Mouse (Mus musculus): ENCODE results near the gene Eif3k.

DNA sequence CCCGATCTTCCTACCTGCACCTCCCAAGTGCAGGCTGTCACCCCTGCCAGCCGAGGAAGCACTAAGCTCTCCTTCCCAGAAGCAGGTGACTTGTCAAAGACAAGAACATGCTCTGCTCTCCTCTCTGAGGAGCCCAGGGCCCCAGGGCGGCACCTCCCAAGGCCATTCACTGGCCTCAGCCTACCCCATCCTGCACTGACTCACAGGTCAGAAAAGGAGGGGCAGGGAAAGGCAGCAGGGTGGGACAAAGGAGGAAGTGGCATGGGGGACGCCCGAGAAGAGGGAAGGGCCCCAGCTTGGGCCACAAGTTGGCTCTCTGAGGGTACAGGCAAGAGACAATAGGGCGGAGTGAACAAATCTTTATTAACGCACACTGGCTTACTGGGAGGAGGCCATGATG is 10.6 kb downstream of the Eif3k start:
- TF ChIP-seq POLR2A (IDR thresholded peaks at IDR 0.05; ENCODE audit: insufficient read length, low read depth): no peak
- no peak for TF ChIP-seq POLR2AphosphoS2 (IDR thresholded peaks at IDR 0.05; ENCODE audit: insufficient read length, low read depth)
- no peak for TF ChIP-seq E2F4 (IDR thresholded peaks at IDR 0.05; ENCODE audit: insufficient read depth)
- no peak for TF ChIP-seq USF1 (IDR thresholded peaks at IDR 0.05; ENCODE audit: low read depth)
- TF ChIP-seq CEBPB (IDR thresholded peaks at IDR 0.05; ENCODE audit: insufficient read depth, poor library complexity, severe bottlenecking): no peak
- TF ChIP-seq MYOD1 (IDR thresholded peaks at IDR 0.05; ENCODE audit: control insufficient read depth in 1 of 3, insufficient read length in 2 of 3, low read depth in 2 of 3): peak in 1 of 3 experiments; percentile 1
- TF ChIP-seq MAX (IDR thresholded peaks at IDR 0.05; ENCODE audit: low read depth): no peak

Measured in myocyte (in vitro differentiated cells).